Mouse (Mus musculus): Measurements from ENCODE around the gene Scd2. TPM values are rescaled to one million over a fixed set of nuclear protein-coding genes. Genes with fewer than 3 reads are reported as not detected.

Gene Scd2
- total and polyA plus RNA-seq, 3 experiments, result 47.4 to 593 (median 392) TPM

GRCm38 (mm10) chr19:44311306-44312006 is 18.0 kb downstream of the Scd2 start:
- Histone ChIP-seq H3K79me2 (ENCODE audit: control insufficient read depth, insufficient read depth, low read length, poor library complexity) (no peaks in the 10 kb centered on the region), H3K9ac (ENCODE audit: control insufficient read depth, low read depth, low read length, poor library complexity, severe bottlenecking) (no peak overlapping the region), H3K9me3 (replicated peaks; ENCODE audit: insufficient read depth, low read length) (no peaks in the 10 kb centered on the region), H3K27ac (ENCODE audit: control insufficient read depth, low read depth, low read length) (no peak overlapping the region), H3K4me3 (ENCODE audit: control insufficient read depth in 1 of 2, insufficient read depth in 1 of 2, low read depth in 2 of 2, low read length in 2 of 2) (no peak overlapping the region), H3K27me3 (ENCODE audit: control insufficient read depth in 1 of 2, insufficient read depth in 2 of 2, low read length in 2 of 2) (no peaks in the 10 kb centered on the region), H3K4me1 (ENCODE audit: control insufficient read depth in 1 of 2, insufficient read depth in 2 of 2, low read length in 2 of 2) (peaks cover 8 to 21% of the 10 kb centered on the region in 2 experiments), H3K36me3 (ENCODE audit: control insufficient read depth in 1 of 2, insufficient read depth in 2 of 2, low read length in 2 of 2) (peaks cover under 1 to 16% of the 10 kb centered on the region in 2 experiments; a peak in 3 of 4 replicates)
- TF ChIP-seq ZMIZ1 (IDR thresholded peaks at IDR 0.05; ENCODE audit: low read depth, low read length), result no peak
- no peak for TF ChIP-seq KAT2A (conservative IDR thresholded peaks at IDR 0.05; ENCODE audit: low read depth, low read length)
- TF ChIP-seq EP300 (IDR thresholded peaks at IDR 0.05; ENCODE audit: low read depth in 1 of 2, low read length in 2 of 2), result no peak
- TF ChIP-seq SIN3A (IDR thresholded peaks at IDR 0.05; ENCODE audit: low read length), result no peak
- TF ChIP-seq ZC3H11A (IDR thresholded peaks at IDR 0.05; ENCODE audit: low read depth, low read length), result no peak
- TF ChIP-seq RCOR1 (IDR thresholded peaks at IDR 0.05; ENCODE audit: low read depth, low read length), result no peak
- no peak for TF ChIP-seq E2F4 (IDR thresholded peaks at IDR 0.05; ENCODE audit: borderline replicate concordance, low read depth, low read length)
- TF ChIP-seq CHD1 (IDR thresholded peaks at IDR 0.05; ENCODE audit: low read depth, low read length), result no peak
- no peak for TF ChIP-seq JUND (IDR thresholded peaks at IDR 0.05; ENCODE audit: low read depth, low read length)
- peak; percentile 30 for DNase-seq (ENCODE audit: low read depth, low spot score)

GRCm38 (mm10) chr19:44312007-44312360 is 18.5 kb downstream of the Scd2 start:
- Histone ChIP-seq H3K36me3 (ENCODE audit: control insufficient read depth in 1 of 2, insufficient read depth in 2 of 2, low read length in 2 of 2) (peaks cover 0 to 19% of the 10 kb centered on the region in 2 experiments; a peak in 2 of 4 replicates), H3K4me1 (ENCODE audit: control insufficient read depth in 1 of 2, insufficient read depth in 2 of 2, low read length in 2 of 2) (peaks cover 10 to 26% of the 10 kb centered on the region in 2 experiments)

GRCm38 (mm10) chr19:44313066-44313465 is 19.6 kb downstream of the Scd2 start:
- Histone ChIP-seq H3K27me3 (ENCODE audit: control insufficient read depth in 1 of 2, insufficient read depth in 2 of 2, low read length in 2 of 2) (no peaks in the 10 kb centered on the region), H3K4me3 (ENCODE audit: control insufficient read depth in 1 of 2, insufficient read depth in 1 of 2, low read depth in 2 of 2, low read length in 2 of 2) (no peak overlapping the region), H3K36me3 (ENCODE audit: control insufficient read depth in 1 of 2, insufficient read depth in 2 of 2, low read length in 2 of 2) (peaks cover 0 to 19% of the 10 kb centered on the region in 2 experiments; a peak in 2 of 4 replicates), H3K4me1 (ENCODE audit: control insufficient read depth in 1 of 2, insufficient read depth in 2 of 2, low read length in 2 of 2) (peaks cover 10 to 27% of the 10 kb centered on the region in 2 experiments), H3K9ac (ENCODE audit: control insufficient read depth, low read depth, low read length, poor library complexity, severe bottlenecking) (no peak overlapping the region), H3K9me3 (replicated peaks; ENCODE audit: insufficient read depth, low read length) (no peaks in the 10 kb centered on the region), H3K27ac (ENCODE audit: control insufficient read depth, low read depth, low read length) (no peak overlapping the region), H3K79me2 (ENCODE audit: control insufficient read depth, insufficient read depth, low read length, poor library complexity) (no peaks in the 10 kb centered on the region)
- DNase-seq (ENCODE audit: low read depth, low spot score), result no peak
- no peak for TF ChIP-seq SMC3 (IDR thresholded peaks at IDR 0.05; ENCODE audit: low read depth, low read length)
- TF ChIP-seq TAL1 (IDR thresholded peaks at IDR 0.05; ENCODE audit: low read length), result no peak
- no peak for TF ChIP-seq ETS1 (IDR thresholded peaks at IDR 0.05; ENCODE audit: low read depth, low read length)
- no peak for TF ChIP-seq KAT2A (conservative IDR thresholded peaks at IDR 0.05; ENCODE audit: low read depth, low read length)
- no peak for TF ChIP-seq ZKSCAN1 (IDR thresholded peaks at IDR 0.05; ENCODE audit: low read depth, low read length)
- no peak for TF ChIP-seq ZNF384 (IDR thresholded peaks at IDR 0.05; ENCODE audit: low read depth, low read length)
- TF ChIP-seq JUND (IDR thresholded peaks at IDR 0.05; ENCODE audit: low read depth, low read length), result no peak
- no peak for TF ChIP-seq NELFE (IDR thresholded peaks at IDR 0.05; ENCODE audit: low read depth, low read length)
- no peak for TF ChIP-seq CHD1 (IDR thresholded peaks at IDR 0.05; ENCODE audit: low read depth, low read length)
- TF ChIP-seq ZC3H11A (IDR thresholded peaks at IDR 0.05; ENCODE audit: low read depth, low read length), result no peak
- TF ChIP-seq BHLHE40 (IDR thresholded peaks at IDR 0.05; ENCODE audit: borderline replicate concordance, low read depth, low read length), result no peak
- no peak for TF ChIP-seq CHD2 (IDR thresholded peaks at IDR 0.05; ENCODE audit: low read length)
- TF ChIP-seq HCFC1 (IDR thresholded peaks at IDR 0.05; ENCODE audit: low read depth, low read length), result no peak
- TF ChIP-seq NRF1 (IDR thresholded peaks at IDR 0.05; ENCODE audit: insufficient read depth, low read depth, low read length, poor library complexity, severe bottlenecking), result no peak
- TF ChIP-seq CTCF (IDR thresholded peaks at IDR 0.05 in 2 of 3, conservative IDR thresholded peaks at IDR 0.05 in 1 of 3; ENCODE audit: control insufficient read depth in 1 of 3, insufficient read depth in 1 of 3, low read depth in 2 of 3, low read length in 3 of 3, poor library complexity in 1 of 3, severe bottlenecking in 1 of 3), result no peak
- TF ChIP-seq SIN3A (IDR thresholded peaks at IDR 0.05; ENCODE audit: low read length), result no peak

More at GRCm38 (mm10) chr19:44312007-44312360, 18.5 kb downstream of the Scd2 start:
- Histone ChIP-seq H3K9ac (ENCODE audit: control insufficient read depth, low read depth, low read length, poor library complexity, severe bottlenecking) (no peak overlapping the region), H3K27me3 (ENCODE audit: control insufficient read depth in 1 of 2, insufficient read depth in 2 of 2, low read length in 2 of 2) (no peaks in the 10 kb centered on the region), H3K27ac (ENCODE audit: control insufficient read depth, low read depth, low read length) (no peak overlapping the region), H3K4me3 (ENCODE audit: control insufficient read depth in 1 of 2, insufficient read depth in 1 of 2, low read depth in 2 of 2, low read length in 2 of 2) (no peak overlapping the region), H3K9me3 (replicated peaks; ENCODE audit: insufficient read depth, low read length) (no peaks in the 10 kb centered on the region), H3K79me2 (ENCODE audit: control insufficient read depth, insufficient read depth, low read length, poor library complexity) (no peaks in the 10 kb centered on the region)
- TF ChIP-seq MEF2A (IDR thresholded peaks at IDR 0.05; ENCODE audit: extremely low read depth, insufficient replicate concordance, low read depth, low read length, poor library complexity, severe bottlenecking) (no peak), TAL1 (IDR thresholded peaks at IDR 0.05; ENCODE audit: low read length) (0 out of 2 replicates have a peak, but pooled peaks have one; percentile 6), EP300 (IDR thresholded peaks at IDR 0.05; ENCODE audit: low read depth in 1 of 2, low read length in 2 of 2) (peak in 1 of 2 experiments; percentile 18; a peak in 2 of 4 replicates)
- peak; percentile 42 for DNase-seq (ENCODE audit: low read depth, low spot score)

Data from MEL (cell line).